Mouse (Mus musculus): ENCODE results near the gene Gria4.
"Not testable (repeated sequence)": the region's sequence is repeated elsewhere in the genome, so short reads cannot be mapped to it uniquely, and the experiment has no call there.

The Gria4 gene

DNA sequence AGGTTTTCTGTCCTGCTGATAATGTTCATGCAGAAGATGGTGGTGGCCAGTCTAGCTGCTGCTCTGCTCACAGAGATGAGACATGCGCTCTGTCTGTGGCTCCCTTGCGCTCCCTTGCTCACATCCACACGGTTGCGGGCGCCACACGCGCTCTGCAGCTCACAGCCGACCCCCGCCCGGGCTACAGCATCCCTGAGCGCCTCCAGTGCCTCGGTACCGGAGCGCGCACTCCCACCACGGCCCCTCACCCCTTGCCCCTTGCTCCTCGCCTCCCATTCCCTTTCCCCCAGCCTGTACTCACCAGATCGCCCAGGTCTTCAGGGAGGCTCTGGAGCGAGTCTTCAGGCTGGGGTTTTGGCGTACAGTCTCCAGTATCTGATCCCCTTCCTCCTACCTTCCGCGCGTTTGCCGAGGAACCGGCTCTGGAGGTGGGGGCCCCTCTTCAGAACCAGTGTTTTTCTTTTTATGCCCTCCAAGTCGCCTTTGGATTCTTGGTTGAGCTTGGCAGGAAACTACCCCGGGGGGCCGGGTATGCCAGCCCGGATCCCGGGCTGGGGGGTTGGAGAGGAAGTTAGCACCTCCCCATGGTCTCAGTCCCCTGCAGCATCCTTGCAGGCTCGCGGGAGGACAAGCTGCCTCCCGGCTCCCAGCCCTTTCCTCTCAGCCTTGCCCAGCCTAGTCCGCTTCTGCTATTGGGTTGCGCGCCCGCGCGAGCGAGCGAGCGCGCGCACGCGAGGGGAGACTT, at the start of gene Gria4:
TSS of gene Gria4 (minus strand) at position 691 of the 745 bp plus-strand sequence.
- DNase-seq (ENCODE audit: low spot score in 2 of 2): peak; percentile 41 to 63

DNA sequence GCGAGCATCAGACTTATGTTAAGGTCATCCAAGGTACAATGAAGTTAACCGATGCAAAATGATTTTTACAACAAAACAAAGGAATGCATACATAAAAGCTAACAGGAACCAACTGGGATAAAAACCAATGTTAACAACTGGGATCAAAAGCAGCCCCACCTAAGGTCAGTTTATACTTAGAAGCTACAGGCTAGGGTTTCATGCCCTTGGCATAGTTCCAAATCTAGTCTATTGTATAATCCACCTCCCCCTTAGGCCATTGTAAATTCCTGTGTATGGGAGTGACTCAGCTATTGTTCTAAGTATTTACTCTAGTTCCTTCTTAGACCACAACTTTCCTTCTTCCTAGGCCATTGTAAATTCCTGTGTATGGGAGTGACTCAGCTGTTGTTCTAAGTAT, 14.9 kb upstream of the Gria4 start:
- not testable (repeated sequence) for DNase-seq (ENCODE audit: low spot score in 2 of 2)

DNA sequence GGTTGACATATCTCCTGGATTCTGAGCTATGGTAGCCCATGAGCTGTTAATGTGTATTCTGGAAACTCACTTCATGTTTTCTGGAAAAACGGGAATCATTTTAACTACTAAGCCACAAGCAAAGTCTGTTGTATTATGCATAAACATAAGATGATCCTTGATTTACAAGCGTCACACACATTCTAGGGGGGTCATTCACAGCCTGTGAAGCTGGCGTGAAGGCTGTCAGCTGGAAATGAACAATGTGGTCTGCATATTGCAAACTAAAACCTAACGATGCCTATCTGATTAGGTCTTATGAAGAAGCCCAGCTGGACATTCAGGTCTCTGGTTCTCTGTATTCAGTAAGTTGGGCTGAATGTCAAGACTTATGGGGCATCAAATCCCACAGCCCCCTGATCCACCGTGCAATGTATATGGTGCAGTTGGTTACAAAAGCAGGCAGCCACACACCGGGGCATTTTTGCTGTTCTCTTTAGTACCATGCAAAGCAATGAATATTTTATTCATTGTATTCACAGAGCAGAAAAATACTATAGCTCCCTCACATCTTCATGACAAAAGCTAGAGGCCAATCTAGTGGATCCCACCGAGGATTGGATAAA, 7.2 kb upstream of the Gria4 start:
- no peak for DNase-seq (ENCODE audit: low spot score in 2 of 2)

DNA sequence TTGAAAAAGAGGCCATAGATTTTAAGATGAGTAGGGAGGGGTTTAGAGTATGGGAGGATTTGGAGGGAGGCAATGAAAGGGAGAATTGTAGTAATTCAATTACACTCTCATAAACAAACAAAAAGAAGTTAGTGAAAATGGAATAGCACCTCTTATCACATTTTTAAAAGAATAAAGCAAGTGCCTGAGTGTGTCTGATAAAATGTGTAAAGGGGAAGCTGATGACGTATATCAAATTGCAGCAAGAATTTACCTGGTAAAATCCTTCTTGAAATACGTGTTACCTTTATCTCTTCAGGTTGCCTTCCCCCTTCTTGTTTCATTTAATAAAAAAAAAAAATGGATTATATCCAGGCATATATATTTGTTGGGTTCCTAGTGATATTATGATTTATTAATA, 1.4 kb upstream of the Gria4 start:
- no peak for DNase-seq (ENCODE audit: low spot score in 2 of 2)

DNA sequence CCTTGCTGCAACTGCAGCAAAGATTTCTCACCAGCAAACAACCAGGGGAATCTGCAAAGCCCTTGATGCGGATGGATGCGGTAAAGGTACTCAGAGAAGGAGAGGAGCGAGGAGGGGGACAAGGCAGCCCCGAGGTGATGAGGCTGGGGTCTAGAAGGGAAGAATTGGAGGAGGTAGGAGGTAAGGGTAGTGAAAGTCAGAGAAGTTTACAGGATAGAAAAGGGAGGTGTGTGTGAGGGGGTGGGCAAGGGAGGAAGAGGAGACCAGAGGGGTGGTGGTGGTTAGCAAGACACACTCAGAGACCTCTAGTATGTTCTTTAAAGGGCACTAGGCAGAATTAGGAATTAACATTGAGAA, 233 bp upstream of the Gria4 start:
- no peak for DNase-seq (ENCODE audit: low spot score in 2 of 2)

DNA sequence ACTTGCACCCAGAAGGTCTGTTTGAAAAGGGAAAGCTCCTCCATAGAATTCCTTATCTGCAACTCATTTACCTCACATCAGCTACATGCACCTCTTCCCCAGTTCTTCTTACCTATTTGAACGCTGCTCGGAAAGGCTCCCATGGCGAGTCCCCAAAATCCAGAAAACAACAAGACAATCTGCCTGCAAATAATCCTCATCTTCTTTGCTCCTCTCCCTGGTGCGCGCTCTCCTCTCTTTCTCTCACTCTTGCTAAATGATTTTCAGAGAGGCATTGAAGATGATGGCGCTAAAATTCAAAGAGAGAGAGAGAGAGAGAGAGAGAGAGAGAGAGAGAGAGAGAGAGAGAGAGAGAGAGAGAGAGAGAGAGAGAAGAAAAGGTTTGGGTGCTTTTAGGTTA, 959 bp downstream of the Gria4 start:
- no peak for DNase-seq (ENCODE audit: low spot score in 2 of 2)

DNA sequence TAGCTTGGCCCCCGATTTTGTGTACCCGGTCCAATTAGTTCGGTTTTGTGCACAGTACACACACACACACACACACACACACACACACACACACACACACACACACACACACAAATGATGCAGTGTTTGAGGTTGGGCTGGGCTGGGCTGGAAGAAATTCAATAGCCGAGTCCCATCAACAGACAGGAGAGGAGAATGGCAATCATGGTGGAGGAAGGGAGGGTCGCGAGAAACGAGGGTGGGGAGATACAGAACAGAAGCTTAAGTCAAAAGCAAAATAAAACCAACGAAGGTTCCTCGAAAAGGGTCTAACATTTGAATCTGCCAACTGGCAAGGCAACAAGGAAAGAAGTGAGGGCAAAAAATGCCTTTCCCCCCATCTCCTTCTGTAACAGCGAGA, 1.6 kb downstream of the Gria4 start:
- DNase-seq (ENCODE audit: low spot score in 2 of 2): no peak

DNA sequence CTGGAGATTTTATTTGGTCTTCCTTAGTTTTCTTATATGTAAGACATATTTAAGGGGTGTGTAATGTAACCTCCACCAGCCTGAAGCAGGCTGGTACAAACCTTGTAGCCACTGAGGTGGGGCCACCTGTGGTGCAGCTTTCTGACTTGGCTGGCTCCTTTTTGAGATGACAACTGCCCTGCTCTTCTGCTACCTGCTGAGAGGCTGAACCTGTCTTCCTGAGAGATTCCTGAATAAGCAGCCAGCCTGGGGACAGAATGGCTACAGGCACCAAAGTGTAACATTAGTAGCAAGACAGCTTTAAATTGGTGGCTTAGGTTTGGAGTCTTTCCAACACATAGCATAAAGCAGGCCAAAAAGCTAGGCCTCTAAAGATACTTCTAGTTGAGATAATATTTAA, 46.6 kb downstream of the Gria4 start:
- DNase-seq (ENCODE audit: low spot score in 2 of 2): not testable (repeated sequence)

DNA sequence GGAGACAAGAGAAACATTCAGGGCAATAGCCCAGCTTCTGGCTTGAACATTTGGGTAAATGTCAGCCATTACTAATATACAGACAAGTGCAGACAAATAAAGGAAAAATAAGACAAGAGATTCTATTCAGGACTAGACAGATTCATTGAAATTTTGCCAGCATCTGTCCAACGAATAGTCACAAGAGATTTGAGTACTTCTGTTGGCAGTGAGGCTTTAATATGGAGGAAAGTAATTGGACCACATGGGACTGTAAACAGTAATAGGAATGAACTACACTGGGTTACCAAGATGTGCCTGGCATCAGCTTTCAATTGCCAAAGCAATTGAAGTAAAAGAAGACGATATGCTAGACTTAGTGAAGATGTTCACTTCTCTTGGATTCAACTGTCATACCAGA, 81.9 kb downstream of the Gria4 start:
- DNase-seq (ENCODE audit: low spot score in 2 of 2): no peak

DNA sequence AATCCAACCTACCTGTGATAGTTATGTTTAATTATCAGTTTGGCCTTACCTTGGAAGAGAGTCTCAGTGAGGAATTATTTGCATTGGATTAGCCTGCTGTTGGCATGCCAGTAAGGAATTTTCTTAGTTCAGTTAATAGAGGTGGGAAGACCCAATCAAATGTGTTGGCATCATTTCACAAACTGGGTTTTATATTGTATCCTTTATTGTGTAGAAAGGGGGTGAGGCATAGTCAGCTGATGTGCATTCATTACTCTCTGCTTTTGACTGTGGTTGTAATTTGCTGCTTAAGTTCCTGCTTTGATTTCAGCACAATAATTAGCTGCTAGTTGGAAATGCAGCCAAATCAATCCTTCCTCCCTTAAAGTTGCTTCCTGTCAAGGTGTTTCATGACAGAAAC, 83.7 kb downstream of the Gria4 start:
- DNase-seq (ENCODE audit: low spot score in 2 of 2): no peak

DNA sequence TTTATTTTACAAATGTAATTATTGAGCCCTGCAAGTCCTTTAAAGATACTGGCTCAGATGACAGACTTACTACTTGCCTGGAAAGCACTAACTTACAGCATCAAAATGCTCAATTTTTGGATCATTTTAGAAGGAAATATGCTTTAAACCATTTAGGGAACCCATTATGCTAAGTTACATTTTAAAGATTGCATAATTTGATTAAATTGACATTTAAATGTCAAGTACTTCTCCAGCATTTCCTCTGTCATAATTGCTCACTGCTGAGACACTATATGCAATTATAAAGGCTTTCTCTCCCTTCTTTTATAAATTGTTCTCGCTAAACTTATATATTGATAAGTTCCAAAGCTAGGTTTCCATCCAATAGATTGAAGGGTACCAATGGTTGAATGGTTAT, 108.9 kb downstream of the Gria4 start:
- no peak for DNase-seq (ENCODE audit: low spot score in 2 of 2)

DNA sequence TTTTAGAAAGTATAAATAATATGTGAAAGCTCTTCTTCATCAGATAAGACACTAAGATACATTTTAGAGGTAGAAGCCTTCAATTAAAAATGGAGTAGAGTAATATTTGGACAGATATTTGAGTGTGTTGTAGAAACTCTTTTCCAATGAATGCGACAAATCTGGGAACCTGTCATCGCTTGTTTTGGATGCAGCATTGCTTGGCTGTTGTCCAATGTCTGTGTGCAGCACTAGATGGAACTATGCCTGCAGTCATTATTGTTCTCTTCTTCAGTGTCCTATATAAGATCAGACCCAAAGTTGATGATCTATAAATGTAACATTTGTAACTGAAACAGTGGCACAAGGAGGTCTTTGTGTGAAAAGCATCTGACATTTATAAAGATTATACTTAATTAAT, 115.8 kb downstream of the Gria4 start:
- no peak for DNase-seq (ENCODE audit: low spot score in 2 of 2)

DNA sequence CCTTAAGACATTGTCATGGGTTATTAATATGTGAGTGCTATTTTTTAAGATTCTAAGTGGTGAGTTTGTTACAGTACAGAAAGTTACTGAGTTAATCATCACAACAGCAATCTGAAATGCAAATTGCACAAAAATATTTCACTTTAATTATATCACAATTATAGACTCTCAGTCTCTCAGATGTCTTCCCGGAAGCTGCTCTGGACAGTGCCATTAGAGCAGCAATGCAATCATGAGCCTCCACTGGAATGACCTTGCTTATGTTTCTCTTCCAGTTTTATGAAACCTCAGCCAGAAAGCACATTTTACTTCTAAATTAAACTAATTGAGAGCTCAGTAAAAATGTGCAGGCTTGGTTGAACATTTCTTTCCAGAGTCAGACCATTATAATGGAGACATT, 116.9 kb downstream of the Gria4 start:
- DNase-seq (ENCODE audit: low spot score in 2 of 2): no peak

DNA sequence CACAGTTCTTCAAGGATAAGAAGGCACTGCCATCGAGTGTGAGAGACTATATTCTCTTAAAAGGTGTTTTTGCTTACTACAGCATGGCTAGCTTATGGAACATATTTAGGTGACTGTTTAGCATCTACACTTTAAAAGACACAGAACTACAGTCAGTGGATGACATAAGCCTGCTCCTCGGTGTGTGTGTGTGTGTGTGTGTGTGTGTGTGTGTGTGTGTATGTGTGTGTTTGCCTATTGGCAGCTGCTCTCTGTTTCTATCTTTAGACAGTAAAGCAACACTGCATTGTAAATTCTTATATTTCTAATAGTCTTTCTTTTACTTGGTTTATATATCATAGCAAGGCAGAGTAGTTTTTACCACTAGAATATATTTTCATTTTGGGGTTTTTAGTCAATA, 130.3 kb downstream of the Gria4 start:
- no peak for DNase-seq (ENCODE audit: low spot score in 2 of 2)

DNA sequence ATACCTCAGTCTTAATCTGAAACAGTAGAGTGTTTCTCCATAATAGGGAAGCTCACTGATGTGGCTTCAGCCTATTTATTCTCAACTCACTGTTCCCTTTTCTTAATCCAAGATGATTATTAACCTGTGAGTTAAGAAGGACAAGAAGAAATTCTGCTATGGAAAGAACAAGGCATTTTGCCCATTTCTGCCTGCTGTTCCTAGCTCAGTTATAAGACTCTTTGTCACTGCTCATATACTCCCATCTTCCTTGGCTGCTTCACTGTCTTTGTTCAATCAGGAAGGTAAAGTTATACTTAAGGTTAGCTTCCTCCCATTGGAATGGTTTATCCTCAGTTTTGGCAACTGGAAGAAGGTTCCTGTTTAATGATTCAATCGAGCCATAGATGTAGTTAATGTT, 133.6 kb downstream of the Gria4 start:
- DNase-seq (ENCODE audit: low spot score in 2 of 2): no peak

DNA sequence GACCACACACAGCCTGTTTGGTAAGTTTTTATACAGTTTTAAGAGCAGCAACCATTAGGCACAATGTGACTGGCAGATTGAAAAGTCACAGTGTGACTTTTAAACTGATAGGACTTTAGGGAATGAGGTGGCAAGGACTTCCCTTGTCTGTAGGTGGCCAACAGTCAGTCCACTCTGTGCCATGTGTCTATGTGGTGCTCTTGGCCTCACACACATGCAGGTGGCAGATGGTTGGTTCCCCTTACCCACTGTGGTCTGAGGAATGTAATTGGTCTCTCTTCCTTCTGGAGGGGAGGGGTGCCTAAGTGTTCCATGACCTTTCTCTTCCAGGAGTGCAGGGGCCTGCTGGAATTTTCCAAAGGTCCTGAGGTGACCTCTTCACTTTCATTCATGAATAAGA, 137.1 kb downstream of the Gria4 start:
- DNase-seq (ENCODE audit: low spot score in 2 of 2): no peak

DNA sequence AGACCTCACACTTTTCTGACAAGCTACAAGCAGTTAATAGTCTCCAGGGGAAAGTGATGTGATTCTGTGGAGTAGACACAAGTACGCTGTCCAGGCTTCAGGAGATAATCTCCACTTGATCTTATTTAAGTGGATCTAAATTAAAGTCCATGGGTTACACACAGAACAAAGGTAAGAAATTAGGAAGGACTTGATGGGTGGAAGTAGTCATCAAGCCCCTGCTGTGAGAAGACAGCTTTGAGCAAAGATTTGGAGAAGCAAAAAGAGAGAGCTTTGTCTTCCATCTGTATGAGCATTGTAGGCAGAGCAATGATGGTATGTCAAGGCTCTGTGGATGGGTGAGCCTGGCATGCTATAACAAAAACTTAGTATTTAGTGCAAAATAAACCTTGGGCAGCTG, 141.7 kb downstream of the Gria4 start:
- DNase-seq (ENCODE audit: low spot score in 2 of 2): no peak

DNA sequence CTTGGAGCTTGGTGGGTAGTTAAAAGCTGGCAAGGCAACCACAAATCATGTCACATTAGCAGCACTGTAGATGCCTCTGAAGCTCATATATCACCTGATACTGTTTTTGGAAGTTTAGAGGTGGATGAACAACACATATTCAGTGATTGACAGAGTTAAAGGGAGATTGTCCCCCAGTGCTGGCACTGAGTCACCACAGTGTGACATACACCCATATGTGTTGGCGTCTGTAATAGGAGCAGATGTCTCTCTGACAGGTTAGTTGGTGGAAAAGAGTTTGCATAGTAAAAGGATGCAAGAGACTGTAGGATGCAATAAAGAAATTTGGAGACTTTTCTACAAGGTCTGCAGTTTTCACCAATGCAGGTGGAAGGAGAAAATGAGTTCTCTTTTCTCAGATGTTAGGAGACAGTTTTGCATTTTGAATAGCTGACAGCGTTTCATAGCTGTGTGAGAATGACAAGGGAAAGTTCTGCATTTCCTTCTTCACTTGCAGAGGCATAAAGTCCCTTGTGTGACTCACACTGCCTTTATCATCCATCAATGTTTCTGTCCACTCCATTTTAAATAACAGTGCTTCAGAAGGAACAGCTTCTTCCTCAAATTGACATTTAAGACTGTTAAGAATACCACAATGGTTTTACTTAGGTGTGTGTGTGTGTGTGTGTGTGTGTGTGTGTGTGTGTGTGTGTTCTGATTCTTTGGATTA, 156.7 kb downstream of the Gria4 start:
- DNase-seq (ENCODE audit: low spot score in 2 of 2): no peak

DNA sequence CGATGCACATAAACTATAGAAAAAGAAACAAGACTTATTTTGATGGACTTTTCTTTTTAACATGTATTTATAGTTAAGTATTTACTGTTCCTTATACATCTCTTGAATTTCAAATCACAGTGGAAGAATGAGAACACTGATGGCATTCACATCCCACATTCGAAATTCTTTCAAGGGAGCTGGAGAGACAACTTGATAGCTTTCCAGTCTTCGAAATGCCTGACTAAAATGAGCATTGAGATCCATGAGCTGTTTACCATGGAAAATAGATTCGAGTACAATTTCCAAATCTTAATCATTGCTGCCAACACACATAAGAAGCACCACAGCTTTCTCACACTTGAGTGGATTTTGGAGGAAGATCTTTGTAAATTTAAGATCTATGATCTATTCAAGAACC, 164.1 kb downstream of the Gria4 start:
- DNase-seq (ENCODE audit: low spot score in 2 of 2): no peak

DNA sequence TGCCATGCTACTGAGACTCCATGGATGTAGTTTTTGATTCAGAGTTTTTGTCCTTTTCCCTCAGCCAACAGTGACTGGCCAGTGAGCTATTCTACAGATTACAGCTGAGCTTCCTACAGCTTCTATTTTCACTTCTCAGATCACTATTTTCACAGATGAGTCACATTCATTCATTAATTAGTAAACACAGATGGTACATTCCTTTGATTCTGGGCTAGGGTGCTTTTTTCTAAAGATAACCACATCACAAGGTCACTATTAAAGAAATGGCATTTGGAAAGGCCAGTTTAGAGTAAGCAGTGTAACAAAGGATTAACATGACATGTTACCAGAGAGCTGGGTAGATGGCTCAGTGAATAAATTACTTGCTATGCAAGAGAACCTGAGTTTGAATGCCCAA, 180.7 kb downstream of the Gria4 start:
- DNase-seq (ENCODE audit: low spot score in 2 of 2): no peak

DNA sequence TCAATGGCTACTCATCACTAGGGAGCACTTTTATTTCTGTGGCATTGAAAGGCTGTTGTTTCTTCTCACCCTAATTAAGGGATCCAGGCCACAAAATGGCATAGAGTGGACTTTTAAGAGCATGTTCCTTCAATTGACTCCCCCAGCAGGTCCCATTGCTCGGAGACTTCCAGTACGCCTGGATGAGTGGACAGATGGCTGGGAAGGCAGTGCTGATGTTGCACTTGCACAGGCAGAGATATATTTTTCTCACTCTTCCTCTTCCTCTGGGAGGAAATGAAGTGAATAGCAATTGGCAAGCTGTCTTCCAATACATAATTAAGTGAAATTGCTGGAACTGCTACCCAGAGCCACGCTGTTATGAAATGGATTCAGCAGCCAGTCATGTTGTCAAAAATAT, 190.7 kb downstream of the Gria4 start:
- DNase-seq (ENCODE audit: low spot score in 2 of 2): no peak

DNA sequence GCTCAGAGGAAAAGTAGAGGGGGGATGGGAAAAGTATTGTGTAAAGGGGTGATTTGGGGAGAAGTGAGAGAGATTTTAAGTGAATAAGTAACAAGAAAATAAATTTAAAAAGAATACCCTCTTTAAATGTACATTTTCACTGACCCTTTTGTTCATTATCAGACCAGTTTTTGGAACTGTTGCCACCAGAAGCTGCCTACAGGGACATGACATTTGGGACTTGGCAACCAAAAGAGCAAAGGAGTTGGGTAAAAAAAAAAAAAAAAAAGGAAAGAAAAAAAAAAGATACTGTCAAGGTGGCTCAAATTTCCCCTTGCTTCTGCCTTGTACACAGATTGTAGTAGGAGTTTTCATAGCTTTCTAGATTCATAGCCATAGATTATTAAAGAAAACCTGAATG, 191.8 kb downstream of the Gria4 start:
- no peak for DNase-seq (ENCODE audit: low spot score in 2 of 2)

DNA sequence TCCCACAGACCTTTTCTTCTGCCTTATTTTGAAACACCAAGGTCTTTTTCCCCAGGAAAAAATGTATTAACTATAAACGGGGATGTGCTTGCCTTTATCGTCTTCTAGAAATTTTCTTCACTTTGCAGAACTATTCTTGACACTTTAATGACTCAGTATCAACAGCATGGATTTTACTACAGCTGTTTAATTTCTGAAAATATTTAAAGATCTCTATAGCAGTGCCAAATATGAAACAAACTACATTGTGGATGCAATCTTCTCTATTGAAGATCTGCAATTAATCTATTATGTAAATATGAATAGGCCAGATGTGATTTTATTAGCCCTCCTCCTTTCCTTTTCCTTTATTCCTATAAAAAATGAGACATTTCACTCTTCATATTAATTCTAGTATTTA, 194.2 kb downstream of the Gria4 start:
- no peak for DNase-seq (ENCODE audit: low spot score in 2 of 2)
